Mouse (Mus musculus): ENCODE results near the gene Rgs9. TPM values are rescaled to one million over a fixed set of nuclear protein-coding genes. Genes with fewer than 3 reads are reported as not detected.
"Not testable (repeated sequence)": the region's sequence is repeated elsewhere in the genome, so short reads cannot be mapped to it uniquely, and the experiment has no call there.

Rgs9 gene
- total RNA-seq, 2 experiments from 2014 or later, result 0.77 TPM; not detected in 1

GRCm38 (mm10) chr11:109311885-109312605 is 14.1 kb upstream of the Rgs9 start:
- peak; percentile 98 for ATAC-seq (replicated peaks; ENCODE audit: poor library complexity)

GRCm38 (mm10) chr11:109305680-109306079 is 7.8 kb upstream of the Rgs9 start:
- no peak for ATAC-seq (replicated peaks; ENCODE audit: poor library complexity)

- ATAC-seq (replicated peaks; ENCODE audit: poor library complexity), result peak; percentile 13; the same call in 1 of the 2 replicates
Measured at GRCm38 (mm10) chr11:109302338-109302737, 4.4 kb upstream of the Rgs9 start.

DNA sequence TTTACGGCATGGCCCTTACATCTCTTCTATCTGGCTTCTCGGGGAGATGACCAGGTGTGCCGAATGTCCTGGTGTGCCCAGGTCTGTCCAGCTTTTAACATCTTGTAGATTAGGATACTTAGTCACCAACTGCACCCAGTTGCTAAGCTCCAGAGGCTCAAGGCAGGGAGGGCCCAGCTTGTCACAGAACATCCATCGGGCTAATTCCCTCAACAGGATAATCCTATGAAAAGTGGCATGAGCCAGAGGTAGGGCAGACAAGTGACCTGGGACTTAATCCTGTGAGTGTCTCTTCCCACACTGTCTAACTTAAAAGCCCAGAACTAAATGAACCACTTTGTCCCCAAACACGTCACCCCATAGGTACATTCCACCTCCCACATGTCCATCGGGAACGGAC is 898 bp downstream of the Rgs9 start:
- ATAC-seq (replicated peaks; ENCODE audit: poor library complexity), result no peak

- ATAC-seq (replicated peaks; ENCODE audit: poor library complexity), result no peak
Measured at GRCm38 (mm10) chr11:109292056-109292455, 5.9 kb downstream of the Rgs9 start.

DNA sequence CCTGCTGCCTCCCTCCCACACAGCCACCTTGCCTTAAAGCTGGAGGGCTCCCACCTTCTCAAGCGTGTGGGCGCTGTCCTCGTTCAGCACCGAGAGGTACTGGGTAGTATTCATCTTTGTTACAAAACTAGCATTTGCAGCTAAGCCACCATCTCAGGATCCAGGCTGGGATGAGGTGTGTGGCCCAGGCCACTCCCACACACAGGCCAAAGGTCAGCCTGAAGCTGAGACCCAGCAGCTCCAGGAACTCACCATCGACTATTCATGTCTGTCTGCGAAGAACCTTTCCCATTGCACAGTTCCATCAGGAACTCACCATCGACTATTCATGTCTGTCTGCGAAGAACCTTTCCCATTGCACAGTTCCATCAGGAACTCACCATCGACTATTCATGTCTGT is 8.6 kb downstream of the Rgs9 start:
- ATAC-seq (replicated peaks; ENCODE audit: poor library complexity), result not testable (repeated sequence)

GRCm38 (mm10) chr11:109284811-109285210 is 13.1 kb downstream of the Rgs9 start:
- no peak for ATAC-seq (replicated peaks; ENCODE audit: poor library complexity)

- ATAC-seq (replicated peaks; ENCODE audit: poor library complexity), result no peak
Measured at GRCm38 (mm10) chr11:109278186-109278585, 19.7 kb downstream of the Rgs9 start.

- ATAC-seq (replicated peaks; ENCODE audit: poor library complexity), result no peak
Measured at GRCm38 (mm10) chr11:109271399-109271798, 26.5 kb downstream of the Rgs9 start.

- ATAC-seq (replicated peaks; ENCODE audit: poor library complexity), result peak; percentile 80
Measured at GRCm38 (mm10) chr11:109270366-109270765, 27.6 kb downstream of the Rgs9 start.

GRCm38 (mm10) chr11:109269662-109270341 is 28.1 kb downstream of the Rgs9 start:
- ATAC-seq (replicated peaks; ENCODE audit: poor library complexity), result peak; percentile 75

DNA sequence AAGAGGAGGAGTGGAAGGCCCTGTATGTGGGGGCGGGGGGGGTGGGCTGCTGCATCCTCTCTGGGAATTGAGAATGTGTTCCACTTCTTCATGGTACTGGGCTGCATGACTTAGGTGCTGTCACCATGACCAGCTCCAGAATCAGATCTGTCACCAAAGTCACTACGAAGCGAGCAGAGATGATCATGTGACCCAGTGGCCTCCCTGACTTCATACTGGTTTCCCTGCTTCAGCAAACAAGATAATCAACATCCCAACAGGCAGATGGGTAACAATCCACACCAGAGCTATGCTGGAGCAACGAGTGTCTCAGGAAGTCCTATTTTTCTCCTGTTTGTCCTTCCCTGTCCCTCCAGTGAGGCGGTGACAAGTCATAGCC is 28.7 kb downstream of the Rgs9 start:
- ATAC-seq (replicated peaks; ENCODE audit: poor library complexity), result no peak

- ATAC-seq (replicated peaks; ENCODE audit: poor library complexity), result no peak
Measured at GRCm38 (mm10) chr11:109266161-109266910, 31.6 kb downstream of the Rgs9 start.

- peak; percentile 74 for ATAC-seq (replicated peaks; ENCODE audit: poor library complexity)
Measured at GRCm38 (mm10) chr11:109264159-109264768, 33.7 kb downstream of the Rgs9 start.

GRCm38 (mm10) chr11:109260561-109260960 is 37.4 kb downstream of the Rgs9 start:
- no peak; the same call in 1 of the 2 replicates for ATAC-seq (replicated peaks; ENCODE audit: poor library complexity)

DNA sequence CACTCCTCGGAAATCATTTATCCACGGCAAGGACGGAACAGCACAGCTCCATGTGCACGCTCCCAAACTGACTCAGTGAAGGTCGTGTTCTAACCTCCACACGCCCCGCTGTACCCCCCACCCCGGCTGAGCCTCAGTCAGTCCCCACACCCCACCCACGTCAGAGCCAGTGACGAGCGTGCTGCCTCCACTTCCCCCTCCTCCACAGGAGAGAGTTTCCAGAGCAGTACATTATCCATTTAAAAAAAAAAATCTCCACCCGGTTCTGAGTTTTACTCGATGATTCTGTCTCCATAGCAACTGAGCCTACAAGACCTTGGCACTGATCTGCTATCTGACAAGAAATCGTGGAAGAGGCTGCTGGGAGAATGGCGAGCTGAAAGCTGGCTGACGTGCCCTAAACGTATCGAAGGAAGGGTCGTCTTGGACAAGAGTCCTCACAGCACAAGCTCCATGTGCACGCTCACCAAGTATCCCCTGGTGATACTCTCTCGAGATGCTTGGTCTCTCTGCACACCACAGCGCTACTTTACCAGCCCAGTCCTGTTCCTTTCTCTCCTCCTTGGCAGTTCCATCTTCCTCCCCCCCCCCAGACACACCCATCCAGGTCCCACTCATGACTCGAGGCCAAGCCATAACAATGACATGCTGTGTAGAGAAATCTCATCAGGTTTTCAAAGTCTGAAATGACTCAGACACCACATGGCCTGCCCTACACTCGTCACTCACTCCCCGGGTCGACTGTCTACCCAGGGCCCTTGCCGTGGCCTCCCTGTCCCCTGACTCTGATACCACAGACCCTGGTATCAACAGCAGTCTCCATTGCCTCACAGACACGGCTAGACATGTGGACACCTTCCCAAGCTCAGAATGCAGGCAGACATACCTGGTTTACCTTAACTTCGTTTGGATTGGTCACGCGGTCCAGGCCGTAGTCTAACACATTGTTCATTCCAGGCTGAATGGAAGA is 38.7 kb downstream of the Rgs9 start:
- no peak for ATAC-seq (replicated peaks; ENCODE audit: poor library complexity)

DNA sequence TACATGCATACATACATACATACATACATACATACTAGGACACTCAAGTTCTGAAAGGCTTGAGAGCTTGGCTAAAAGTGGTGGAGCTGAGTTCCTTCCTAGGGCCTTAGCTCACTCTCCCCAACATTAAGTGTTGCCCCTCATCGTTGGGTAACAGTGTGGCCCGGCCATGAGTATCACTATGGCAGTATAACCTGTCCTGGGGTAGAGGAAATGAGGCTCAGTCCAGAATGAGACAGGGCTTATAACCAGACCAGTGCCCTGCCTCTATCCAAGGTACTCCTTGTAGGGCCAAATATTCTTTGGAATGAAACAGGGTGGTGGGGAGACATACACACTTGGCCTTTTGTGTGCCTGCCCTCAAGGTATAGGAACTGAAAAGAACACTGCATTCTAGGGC is 40.1 kb downstream of the Rgs9 start:
- ATAC-seq (replicated peaks; ENCODE audit: poor library complexity), result no peak

GRCm38 (mm10) chr11:109255022-109255421 is 42.9 kb downstream of the Rgs9 start:
- ATAC-seq (replicated peaks; ENCODE audit: poor library complexity), result no peak

DNA sequence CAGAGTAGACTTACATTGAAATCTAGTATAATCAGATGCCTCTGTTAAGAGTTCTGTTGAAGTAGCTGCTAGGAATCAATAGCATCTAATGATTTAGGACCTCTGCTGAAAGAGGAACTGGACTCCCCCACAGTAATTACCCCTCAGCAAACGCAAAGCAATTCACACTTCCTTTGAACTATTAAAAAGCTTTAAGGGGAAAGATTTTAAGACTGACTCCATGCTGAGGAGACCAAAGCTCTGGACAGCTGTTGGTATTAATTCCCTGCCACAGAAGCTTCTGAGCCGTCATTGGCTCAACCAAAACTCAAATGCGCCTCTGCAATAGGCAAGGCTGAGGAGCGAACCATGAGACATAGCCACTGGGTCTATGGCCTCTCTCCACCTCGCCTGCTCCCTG is 45.4 kb downstream of the Rgs9 start:
- no peak for ATAC-seq (replicated peaks; ENCODE audit: poor library complexity)

DNA sequence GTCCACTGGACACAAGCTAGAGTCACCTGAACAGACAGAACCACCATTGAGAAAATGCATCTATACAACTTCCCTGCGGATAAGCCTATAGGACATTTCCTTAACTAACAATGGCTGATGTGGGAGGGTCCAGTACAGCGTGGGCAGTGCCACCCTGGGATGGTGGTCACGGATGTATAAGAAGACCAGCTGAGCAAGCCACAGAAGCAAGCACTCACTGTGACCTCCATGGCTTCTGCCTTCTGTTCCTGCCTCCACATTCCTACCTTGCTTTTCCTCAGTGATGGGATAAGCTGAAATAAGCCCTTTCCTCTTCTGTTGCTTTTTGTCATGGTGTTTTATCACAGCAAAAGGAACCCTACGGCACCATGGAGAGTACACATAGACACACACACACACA is 47.4 kb downstream of the Rgs9 start:
- ATAC-seq (replicated peaks; ENCODE audit: poor library complexity), result no peak

Data from megakaryocyte progenitor cell, adult 5-6 weeks (primary cell).